Mouse (Mus musculus): ENCODE results near the gene Efcab2. TPM values are rescaled to one million over a fixed set of nuclear protein-coding genes. Genes with fewer than 3 reads are reported as not detected.
"Not testable (repeated sequence)": the region's sequence is repeated elsewhere in the genome, so short reads cannot be mapped to it uniquely, and the experiment has no call there.

Gene Efcab2
- polyA plus RNA-seq, 1 experiment from 2014 or later = 2.0 TPM

DNA sequence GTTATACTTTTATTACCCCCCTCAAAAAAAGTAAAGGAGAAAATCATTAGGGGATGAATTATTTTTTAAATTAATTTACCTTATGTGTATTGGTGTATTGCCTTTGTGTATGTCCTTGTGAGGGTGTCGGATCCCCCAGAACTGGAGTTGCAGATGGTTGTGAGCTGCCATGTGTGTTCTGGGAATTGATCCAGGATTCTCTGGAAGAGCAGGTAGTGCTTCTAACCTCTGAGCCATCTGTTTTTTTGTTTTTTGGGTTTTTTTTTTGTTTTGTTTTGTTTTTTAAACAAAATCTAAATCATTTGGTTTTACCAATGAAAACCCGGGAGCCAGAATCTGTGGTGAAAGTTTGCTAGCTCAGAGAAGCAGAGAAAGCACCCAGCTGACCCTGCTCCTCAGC is 1.8 kb downstream of the Efcab2 start:
- no peak overlapping the region for H3K27ac ChIP-seq (ENCODE audit: low read depth)
- ATAC-seq (no peak), DNase-seq (no peak)
- H3K9ac ChIP-seq (replicated peaks) = no peak overlapping the region
- peaks cover under 1% of the 10 kb centered on the region; the same call in 1 of the 2 replicates for H3K4me1 ChIP-seq (ENCODE audit: insufficient read depth)
- WGBS (ENCODE audit: insufficient replicate concordance) = 67% methylated on average over 2 of the region's 2 CpGs
- no peaks in the 10 kb centered on the region for H3K9me3 ChIP-seq (ENCODE audit: low read length)
- no peaks in the 10 kb centered on the region for H3K27me3 ChIP-seq (ENCODE audit: insufficient read depth, low read length)
- TF ChIP-seq CTCF (IDR thresholded peaks at IDR 0.05; ENCODE audit: low read depth) (no peak), EP300 (IDR thresholded peaks at IDR 0.05; ENCODE audit: low read depth) (no peak)
- no peaks in the 10 kb centered on the region for H3K36me3 ChIP-seq (replicated peaks; ENCODE audit: insufficient read depth, low read length)
- H3K4me3 ChIP-seq (ENCODE audit: low read depth, low read length) = no peak overlapping the region
- no peak overlapping the region for H3K4me2 ChIP-seq (ENCODE audit: low read depth, low read length)

DNA sequence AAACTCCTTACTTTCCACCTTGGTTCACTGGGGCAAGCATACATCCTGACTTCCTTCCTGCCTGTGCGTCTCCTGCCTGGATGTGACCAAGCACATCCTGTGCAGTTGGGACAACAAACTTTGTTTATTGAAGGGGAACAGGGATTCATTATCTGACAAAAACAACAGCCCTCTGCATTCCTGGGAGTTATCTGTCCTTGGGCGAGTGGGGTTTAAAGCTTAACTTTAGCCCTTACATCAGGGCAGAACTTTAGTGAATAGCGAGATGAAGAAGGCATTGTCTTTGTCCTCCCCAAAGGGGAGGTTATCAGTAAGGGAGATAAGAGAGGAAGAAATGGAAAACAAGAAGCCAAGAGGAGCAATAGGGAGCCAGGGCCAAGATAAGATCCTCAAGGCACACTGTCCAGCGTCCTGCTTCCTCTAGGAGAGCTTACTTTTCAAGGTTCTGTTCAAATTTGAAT is 3.0 kb downstream of the Efcab2 start:
- Histone ChIP-seq H3K9ac (replicated peaks) (no peak overlapping the region), H3K4me3 (ENCODE audit: low read depth, low read length) (no peak overlapping the region), H3K27me3 (ENCODE audit: insufficient read depth, low read length) (no peaks in the 10 kb centered on the region), H3K9me3 (ENCODE audit: low read length) (no peaks in the 10 kb centered on the region), H3K4me1 (ENCODE audit: insufficient read depth) (no peaks in the 10 kb centered on the region), H3K36me3 (replicated peaks; ENCODE audit: insufficient read depth, low read length) (no peaks in the 10 kb centered on the region), H3K4me2 (ENCODE audit: low read depth, low read length) (no peak overlapping the region), H3K27ac (ENCODE audit: low read depth) (0 out of 2 replicates have a peak overlapping the region, but pooled peaks have one; percentile 1)
- no peak for ATAC-seq
- 46% methylated on average over 4 of the region's 4 CpGs for WGBS (ENCODE audit: insufficient replicate concordance)
- DNase-seq = no peak
- TF ChIP-seq CTCF (IDR thresholded peaks at IDR 0.05; ENCODE audit: low read depth) = no peak
- no peak for TF ChIP-seq EP300 (IDR thresholded peaks at IDR 0.05; ENCODE audit: low read depth)

DNA sequence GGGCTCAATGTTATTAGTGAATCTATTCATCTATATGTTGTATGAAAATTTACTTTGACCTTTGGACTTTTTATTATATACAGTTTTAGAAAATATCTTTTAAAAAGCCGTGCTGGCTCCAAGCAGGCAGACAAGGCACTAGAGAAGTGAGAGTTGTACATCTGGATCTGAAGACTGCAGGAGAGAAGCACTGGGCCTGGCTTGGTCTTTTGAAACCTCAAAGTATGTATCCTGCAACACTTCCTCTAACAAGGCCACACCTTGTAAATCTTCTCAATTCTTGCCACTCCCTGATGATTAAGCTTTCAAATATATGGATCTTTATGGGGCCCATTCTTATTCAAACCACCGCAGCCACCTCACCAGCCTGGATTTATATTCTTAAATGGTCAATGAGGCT is 7.5 kb downstream of the Efcab2 start:
- H3K27ac ChIP-seq (ENCODE audit: low read depth); H3K4me2 ChIP-seq (ENCODE audit: low read depth, low read length); H3K9ac ChIP-seq (replicated peaks); H3K4me3 ChIP-seq (ENCODE audit: low read depth, low read length); ATAC-seq; H3K4me1 ChIP-seq (ENCODE audit: insufficient read depth); DNase-seq; H3K9me3 ChIP-seq (ENCODE audit: low read length); H3K36me3 ChIP-seq (replicated peaks; ENCODE audit: insufficient read depth, low read length); H3K27me3 ChIP-seq (ENCODE audit: insufficient read depth, low read length): not testable (repeated sequence)
- whole genome bisulfite sequencing (ENCODE audit: insufficient replicate concordance) = 86% methylated on average over 2 of the region's 2 CpGs

DNA sequence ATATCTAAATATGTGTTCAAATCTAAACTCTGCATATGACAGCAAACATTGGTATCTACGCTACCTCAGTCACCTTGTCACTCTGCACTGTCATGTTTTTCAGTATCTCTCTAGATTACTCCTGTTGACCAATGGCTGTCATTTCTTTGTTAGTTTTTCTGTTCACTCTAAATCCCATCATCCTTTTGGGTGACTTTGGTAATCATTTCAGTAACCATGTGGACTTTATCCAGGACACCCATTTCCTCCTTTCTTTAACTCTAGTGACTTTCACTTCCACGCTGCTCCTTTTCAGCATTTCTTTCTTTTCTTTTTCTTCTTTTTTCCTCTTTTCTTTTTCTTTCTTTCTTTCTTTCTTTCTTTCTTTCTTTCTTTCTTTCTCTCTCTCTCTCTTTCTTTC is 13.7 kb downstream of the Efcab2 start:
- H3K4me1 ChIP-seq (ENCODE audit: insufficient read depth) = no peaks in the 10 kb centered on the region
- TF ChIP-seq CTCF (IDR thresholded peaks at IDR 0.05; ENCODE audit: low read depth) (no peak), EP300 (IDR thresholded peaks at IDR 0.05; ENCODE audit: low read depth) (no peak)
- H3K9ac ChIP-seq (replicated peaks) = no peak overlapping the region
- H3K27ac ChIP-seq (ENCODE audit: low read depth) = no peak overlapping the region
- peak; percentile 36; the same call in 1 of the 2 replicates for ATAC-seq
- no peak overlapping the region for H3K4me2 ChIP-seq (ENCODE audit: low read depth, low read length)
- H3K9me3 ChIP-seq (ENCODE audit: low read length) = no peaks in the 10 kb centered on the region
- no peaks in the 10 kb centered on the region for H3K36me3 ChIP-seq (replicated peaks; ENCODE audit: insufficient read depth, low read length)
- H3K27me3 ChIP-seq (ENCODE audit: insufficient read depth, low read length) = no peaks in the 10 kb centered on the region
- no peak for DNase-seq
- 82% methylated on average over 2 of the region's 2 CpGs for WGBS (ENCODE audit: insufficient replicate concordance)
- no peak overlapping the region for H3K4me3 ChIP-seq (ENCODE audit: low read depth, low read length)

DNA sequence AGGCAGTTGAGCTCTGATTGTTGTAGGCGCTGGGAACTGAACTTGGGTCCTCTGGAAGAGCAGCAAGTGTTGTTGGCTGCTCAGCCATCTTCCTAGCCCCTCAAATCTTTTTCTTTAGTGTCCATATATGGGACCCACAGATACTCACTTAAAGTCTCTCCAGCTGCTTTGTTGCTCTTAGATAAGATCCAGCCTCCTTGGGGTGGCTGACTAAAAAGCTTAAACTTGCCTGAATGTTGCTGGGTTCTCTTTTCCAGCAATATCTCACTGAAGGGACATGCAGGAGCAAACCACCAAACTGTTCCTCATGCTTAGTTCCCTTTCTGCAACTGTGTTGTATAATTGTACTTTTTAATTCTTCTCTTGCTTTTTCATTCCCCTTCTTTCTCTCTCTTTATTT is 17.8 kb downstream of the Efcab2 start:
- WGBS (ENCODE audit: insufficient replicate concordance) = 100% methylated on average over 1 of the region's 1 CpGs
- TF ChIP-seq CTCF (IDR thresholded peaks at IDR 0.05; ENCODE audit: low read depth) = no peak
- no peak for TF ChIP-seq EP300 (IDR thresholded peaks at IDR 0.05; ENCODE audit: low read depth)
- H3K27ac ChIP-seq (ENCODE audit: low read depth) = no peak overlapping the region
- H3K9me3 ChIP-seq (ENCODE audit: low read length) = no peaks in the 10 kb centered on the region
- H3K9ac ChIP-seq (replicated peaks) = no peak overlapping the region
- DNase-seq = no peak
- H3K27me3 ChIP-seq (ENCODE audit: insufficient read depth, low read length) = no peaks in the 10 kb centered on the region
- no peak for ATAC-seq
- H3K4me2 ChIP-seq (ENCODE audit: low read depth, low read length) = no peak overlapping the region
- H3K4me3 ChIP-seq (ENCODE audit: low read depth, low read length) = no peak overlapping the region
- H3K36me3 ChIP-seq (replicated peaks; ENCODE audit: insufficient read depth, low read length) = no peaks in the 10 kb centered on the region
- H3K4me1 ChIP-seq (ENCODE audit: insufficient read depth) = no peaks in the 10 kb centered on the region

DNA sequence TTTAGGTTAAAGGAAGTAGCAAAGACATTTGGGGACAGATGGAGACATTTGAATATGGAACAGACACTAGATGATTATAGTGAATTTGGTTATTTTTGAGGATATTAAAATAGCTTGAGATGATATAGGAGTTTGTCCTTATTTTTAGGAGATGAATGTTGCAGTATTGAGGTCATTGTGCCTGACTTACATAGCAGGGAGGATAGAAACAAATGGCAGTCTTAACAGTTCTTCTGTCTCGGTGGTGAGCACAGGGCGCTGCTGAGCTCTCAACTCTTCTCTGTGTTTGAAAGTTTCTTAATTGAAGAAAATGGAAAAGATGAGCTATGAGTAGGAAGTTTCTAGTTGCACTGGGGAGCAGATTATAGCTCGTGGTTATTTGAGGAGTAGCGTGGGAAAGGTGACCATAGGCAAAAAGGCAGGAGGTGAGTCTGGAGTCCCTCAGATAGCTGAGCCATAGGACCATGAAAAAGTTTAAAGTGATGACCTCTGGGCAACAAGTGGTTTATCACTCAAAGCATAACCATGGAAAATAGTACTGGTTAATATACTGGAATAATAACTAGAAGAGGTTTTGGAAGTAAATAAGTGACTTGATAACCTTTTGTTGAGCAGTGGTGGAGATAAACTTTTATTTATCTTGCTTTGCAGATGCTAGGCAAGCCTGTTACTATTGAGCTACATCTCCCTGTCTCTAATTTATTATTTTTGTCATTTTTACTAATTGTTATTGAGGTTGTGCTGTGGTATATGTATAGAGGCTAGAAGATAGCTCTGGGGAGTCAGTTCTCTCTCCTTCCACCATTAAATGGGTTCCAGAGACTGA is 25.9 kb downstream of the Efcab2 start:
- Histone ChIP-seq H3K27me3 (ENCODE audit: insufficient read depth, low read length) (no peaks in the 10 kb centered on the region), H3K9me3 (ENCODE audit: low read length) (no peaks in the 10 kb centered on the region), H3K4me2 (ENCODE audit: low read depth, low read length) (no peak overlapping the region), H3K36me3 (replicated peaks; ENCODE audit: insufficient read depth, low read length) (no peaks in the 10 kb centered on the region), H3K27ac (ENCODE audit: low read depth) (no peak overlapping the region), H3K4me1 (ENCODE audit: insufficient read depth) (no peaks in the 10 kb centered on the region), H3K4me3 (ENCODE audit: low read depth, low read length) (no peak overlapping the region), H3K9ac (replicated peaks) (no peak overlapping the region)
- ATAC-seq (no peak), DNase-seq (no peak)
- no peak for TF ChIP-seq CTCF (IDR thresholded peaks at IDR 0.05; ENCODE audit: low read depth)
- no peak for TF ChIP-seq EP300 (IDR thresholded peaks at IDR 0.05; ENCODE audit: low read depth)
- WGBS (ENCODE audit: insufficient replicate concordance) = 69% methylated on average over 4 of the region's 4 CpGs

All from liver, postnatal 0 days (tissue).